Mouse (Mus musculus) limb, embryonic 14.5 days (tissue): Measurements from ENCODE around the gene Elfn2. TPM values are rescaled to one million over a fixed set of nuclear protein-coding genes. Genes with fewer than 3 reads are reported as not detected.

Experiments used
- ATAC-seq: fragments of 200-750 bp; cut with Nextera tagmentation; 2 replicates; pipeline ENCODE4 v1.8.0; 2017; ENCODE audit warnings: low read depth, moderate number of reproducible peaks, moderate TSS enrichment; ENCODE audit not compliant: low FRiP score
- DNase-seq: peaks from one replicate; pipeline ENCODE4 v3.0.0-alpha.2; 2015; ENCODE audit warnings: low spot score
- H3K27ac ChIP-seq: fragments of 300-500 bp; sonication (generic); replicated peaks from 2 replicates; pipeline ENCODE4 v1.5.1; 2014; ENCODE audit warnings: low read depth, mild to moderate bottlenecking, low read length, moderate library complexity, mixed read lengths
- H3K27me3 ChIP-seq: fragments of 300-500 bp; sonication (generic); 2 replicates; pipeline ENCODE4 v1.6.1; 2014; ENCODE audit warnings: low read length, mixed read lengths; ENCODE audit not compliant: control insufficient read depth, insufficient read depth
- H3K36me3 ChIP-seq: fragments of 300-500 bp; sonication (generic); 2 replicates; pipeline ENCODE4 v1.6.1; 2014; ENCODE audit warnings: mild to moderate bottlenecking, low read length, moderate library complexity, mixed read lengths; ENCODE audit not compliant: control insufficient read depth, insufficient read depth
- H3K4me1 ChIP-seq: fragments of 300-500 bp; sonication (generic); 2 replicates; pipeline ENCODE4 v1.6.1; 2014; ENCODE audit warnings: antibody characterized with exemption, low read length, mixed read lengths; ENCODE audit not compliant: control insufficient read depth, insufficient read depth
- H3K4me2 ChIP-seq: fragments of 300-500 bp; sonication (generic); replicated peaks from 2 replicates; pipeline ENCODE4 v1.6.1; 2014; ENCODE audit warnings: low read depth, mild to moderate bottlenecking, low read length, moderate library complexity; ENCODE audit not compliant: severe bottlenecking
- H3K4me3 ChIP-seq: fragments of 300-500 bp; sonication (generic); replicated peaks from 2 replicates; pipeline ENCODE4 v1.5.1; 2014; ENCODE audit warnings: low read length
- H3K9ac ChIP-seq: fragments of 300-500 bp; sonication (generic); 2 replicates; pipeline ENCODE4 v1.6.1; 2014; ENCODE audit warnings: mild to moderate bottlenecking, low read depth, low read length, moderate library complexity; ENCODE audit not compliant: severe bottlenecking
- H3K9me3 ChIP-seq: fragments of 300-500 bp; sonication (generic); 2 replicates; pipeline ENCODE4 v1.6.1; 2016; ENCODE audit warnings: low read length; ENCODE audit not compliant: control insufficient read depth
- POLR2A ChIP-seq: fragments of 200-500 bp; IDR thresholded peaks from 2 replicates; pipeline ENCODE4 v1.8.0; 2012; ENCODE audit warnings: inconsistent platforms, mild to moderate bottlenecking, moderate library complexity, borderline replicate concordance; ENCODE audit not compliant: insufficient read depth, insufficient read length; ENCODE audit errors: extremely low read depth
- WGBS: fragments of 180-500 bp; shearing (Covaris S2); extraction: QIAGEN DNeasy Blood & Tissue Kit; methylation state at CpG from one replicate; pipeline ENCODE4 v1.1.7; 2014; 5-methylcytosine and 5-hydroxymethylcytosine counted together
- polyA plus RNA-seq, 2 experiments: library from polyadenylated mRNA; depleted of rRNA in 1 of 2; stranded (reverse) in 1 of 2; unstranded in 1 of 2; fragments of >200 nt; fragmentation: Nextera tagmentation in 1 of 2; extraction: Ambion mirVana in 1 of 2; gene quantifications; 2 replicates each; pipeline versions ENCODE4 v1.2.1 to v1.2.3; 2012 to 2014

Elfn2 gene
- polyA plus RNA-seq, 2 experiments = 0.04 to 0.24 TPM

GRCm38 (mm10) chr15:78704824-78705223, 13.7 kb downstream of the Elfn2 start:
- no peak for TF ChIP-seq POLR2A
- Histone ChIP-seq H3K27me3 (no peaks in the 10 kb centered on the region), H3K9me3 (no peaks in the 10 kb centered on the region), H3K36me3 (no peaks in the 10 kb centered on the region), H3K27ac (no peak overlapping the region), H3K9ac (no peak overlapping the region), H3K4me2 (no peak overlapping the region), H3K4me3 (no peak overlapping the region), H3K4me1 (no peaks in the 10 kb centered on the region)
- 57% methylated on average over 4 of the region's 4 CpGs for WGBS
- DNase-seq (no peak), ATAC-seq (no peak)

DNA sequence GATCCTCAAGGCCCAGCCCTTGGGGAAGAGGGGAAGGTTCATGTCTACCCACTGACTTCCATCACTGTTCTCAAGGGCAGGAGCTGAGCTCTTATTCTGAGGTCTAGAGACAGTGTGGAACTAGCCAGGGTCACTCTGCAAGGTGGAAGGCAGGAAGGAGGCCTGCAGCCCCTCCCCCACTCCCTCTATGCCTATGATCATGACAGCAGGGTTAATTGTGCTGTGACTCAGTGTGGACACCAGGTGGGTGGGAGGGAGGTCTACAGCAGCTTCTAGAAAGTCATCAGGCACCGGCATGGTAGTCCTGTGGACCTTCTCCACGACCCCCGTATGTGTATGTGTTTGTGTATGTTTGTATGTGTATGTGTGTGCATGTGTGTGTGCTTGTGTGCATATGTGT, 14.6 kb downstream of the Elfn2 start:
- TF ChIP-seq POLR2A = no peak
- no peaks in the 10 kb centered on the region for H3K4me1 ChIP-seq
- no peak overlapping the region for H3K4me2 ChIP-seq
- no peak overlapping the region for H3K9ac ChIP-seq
- no peak overlapping the region for H3K27ac ChIP-seq
- H3K36me3 ChIP-seq = no peaks in the 10 kb centered on the region
- no peaks in the 10 kb centered on the region for H3K9me3 ChIP-seq
- DNase-seq (no peak), ATAC-seq (no peak)
- no peaks in the 10 kb centered on the region for H3K27me3 ChIP-seq
- H3K4me3 ChIP-seq = no peak overlapping the region
- 78% methylated on average over 3 of the region's 3 CpGs for WGBS

DNA sequence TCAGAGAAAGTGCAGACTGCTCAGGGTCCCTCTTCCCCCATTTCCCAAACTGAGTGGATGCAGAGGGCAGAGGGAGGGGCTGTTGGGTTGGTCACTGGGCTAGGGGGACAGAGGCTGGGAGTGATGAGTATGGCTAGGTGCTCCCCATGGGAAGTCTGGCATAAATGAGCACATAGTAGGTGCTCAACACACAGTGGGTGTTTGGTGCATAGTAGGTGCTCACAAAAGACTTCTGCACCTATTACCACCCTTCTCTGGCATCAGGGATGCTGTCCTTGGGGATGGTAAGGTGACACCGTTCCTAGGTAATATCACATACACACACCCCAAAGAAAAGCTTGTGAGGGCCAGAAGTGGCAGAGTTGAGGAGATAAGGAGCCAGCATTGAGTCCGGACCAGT, 18.2 kb downstream of the Elfn2 start:
- Histone ChIP-seq H3K4me3 (no peak overlapping the region), H3K27me3 (no peaks in the 10 kb centered on the region), H3K36me3 (no peaks in the 10 kb centered on the region), H3K9ac (no peak overlapping the region), H3K9me3 (no peaks in the 10 kb centered on the region), H3K4me2 (no peak overlapping the region), H3K4me1 (no peaks in the 10 kb centered on the region), H3K27ac (no peak overlapping the region)
- DNase-seq (no peak), ATAC-seq (no peak)
- no peak for TF ChIP-seq POLR2A
- 72% methylated on average over 2 of the region's 2 CpGs for WGBS

- Histone ChIP-seq H3K4me3 (no peak overlapping the region), H3K4me1 (no peaks in the 10 kb centered on the region), H3K27me3 (no peaks in the 10 kb centered on the region), H3K27ac (no peak overlapping the region), H3K9me3 (no peaks in the 10 kb centered on the region), H3K4me2 (no peak overlapping the region), H3K9ac (no peak overlapping the region), H3K36me3 (no peaks in the 10 kb centered on the region)
- TF ChIP-seq POLR2A = no peak
- ATAC-seq = no peak
- DNase-seq = no peak
- 65% methylated on average over 3 of the region's 3 CpGs for WGBS
Measured at GRCm38 (mm10) chr15:78699513-78699912, 19.1 kb downstream of the Elfn2 start.

GRCm38 (mm10) chr15:78698491-78699135, 20.0 kb downstream of the Elfn2 start:
- no peak overlapping the region for H3K9ac ChIP-seq
- no peak overlapping the region for H3K4me3 ChIP-seq
- no peak overlapping the region for H3K4me2 ChIP-seq
- ATAC-seq (no peak), DNase-seq (no peak)
- no peak for TF ChIP-seq POLR2A
- H3K4me1 ChIP-seq = no peaks in the 10 kb centered on the region
- H3K27ac ChIP-seq = no peak overlapping the region
- WGBS = 77% methylated on average over 13 of the region's 13 CpGs
- H3K36me3 ChIP-seq = no peaks in the 10 kb centered on the region
- H3K9me3 ChIP-seq = no peaks in the 10 kb centered on the region
- no peaks in the 10 kb centered on the region for H3K27me3 ChIP-seq
